Mouse (Mus musculus) embryonic facial prominence, embryonic 10.5 days (tissue): ENCODE data around the gene Nfu1. TPM values are rescaled to one million over a fixed set of nuclear protein-coding genes. Genes with fewer than 3 reads are reported as not detected.
A peak's percentile ranks its signal among the peaks of the same experiment; 100 is the strongest.
"Not testable (repeated sequence)": the region's sequence is repeated elsewhere in the genome, so short reads cannot be mapped to it uniquely, and the experiment has no call there.

Source experiments
- DNase-seq: peaks from one replicate; pipeline ENCODE4 v3.0.0-alpha.2; 2017; ENCODE audit warnings: low spot score
- H3K27ac ChIP-seq: fragments of 300-500 bp; sonication (generic); replicated peaks from 2 replicates; pipeline ENCODE4 v1.5.1; 2016; ENCODE audit warnings: mild to moderate bottlenecking
- H3K27me3 ChIP-seq: fragments of 300-500 bp; sonication (generic); replicated peaks from 2 replicates; pipeline ENCODE4 v1.6.1; 2016; ENCODE audit warnings: low read depth, mild to moderate bottlenecking; ENCODE audit not compliant: poor library complexity, severe bottlenecking
- H3K36me3 ChIP-seq: fragments of 300-500 bp; sonication (generic); replicated peaks from 2 replicates; pipeline ENCODE4 v1.6.1; 2016; ENCODE audit warnings: mild to moderate bottlenecking, moderate library complexity
- H3K4me1 ChIP-seq: fragments of 300-500 bp; sonication (generic); 2 replicates; pipeline ENCODE4 v1.6.1; 2016
- H3K4me3 ChIP-seq: fragments of 300-500 bp; sonication (generic); 2 replicates; pipeline ENCODE4 v1.5.1; 2016; ENCODE audit warnings: mild to moderate bottlenecking, moderate library complexity
- H3K9me3 ChIP-seq: fragments of 300-500 bp; sonication (generic); 2 replicates; pipeline ENCODE4 v1.6.1; 2016; ENCODE audit warnings: mild to moderate bottlenecking
- WGBS: fragments of 180-500 bp; shearing (Covaris S2); methylation state at CpG from one replicate; pipeline ENCODE4 v1.1.7; 2016; 5-methylcytosine and 5-hydroxymethylcytosine counted together
- polyA plus RNA-seq: library from polyadenylated mRNA; unstranded; fragments of >200 nt; fragmentation: Nextera tagmentation; extraction: Ambion mirVana; gene quantifications from 2 replicates; pipeline ENCODE4 v1.2.1, GENCODE M21; 2016

Gene Nfu1
- polyA plus RNA-seq, 1 experiment from 2014 or later: 103 TPM

DNA sequence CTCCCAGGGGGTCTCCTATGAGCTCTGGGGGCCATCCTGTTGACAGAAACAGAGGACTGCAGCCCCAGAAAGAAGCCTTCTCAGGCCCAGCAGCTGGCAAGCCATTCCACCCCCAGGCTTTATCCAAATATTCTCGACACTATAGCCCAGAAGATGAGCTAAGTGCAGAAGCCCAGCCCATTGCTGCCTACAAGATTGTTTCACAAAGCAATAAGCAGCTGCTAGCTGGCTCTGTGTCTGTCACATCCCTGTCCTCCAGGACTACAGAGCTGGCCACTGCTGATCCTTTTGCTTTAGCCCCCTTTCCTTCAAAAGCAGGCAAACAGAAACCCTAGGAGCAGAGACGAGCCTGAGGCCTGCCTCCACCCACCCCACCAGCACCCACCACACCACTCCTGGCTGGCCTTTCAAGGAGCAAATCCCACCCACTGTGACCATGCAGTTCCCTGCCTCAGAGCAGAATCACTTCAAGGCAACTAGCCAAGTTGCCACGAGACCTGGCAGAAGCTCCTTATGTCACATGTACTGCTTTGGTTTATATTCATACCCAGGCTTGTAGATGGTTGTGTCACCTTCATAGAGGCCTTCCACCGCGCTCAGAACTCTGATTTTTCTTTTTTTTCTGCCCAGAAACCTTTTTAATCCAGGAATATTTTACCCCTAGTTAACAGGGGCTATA lies 12.3 kb upstream of the Nfu1 start:
- H3K27me3 ChIP-seq: no peaks in the 10 kb centered on the region
- no peaks in the 10 kb centered on the region for H3K9me3 ChIP-seq
- H3K4me1 ChIP-seq: no peaks in the 10 kb centered on the region
- H3K27ac ChIP-seq: no peak overlapping the region
- H3K4me3 ChIP-seq: no peak overlapping the region
- no peak for DNase-seq
- peaks cover 29% of the 10 kb centered on the region for H3K36me3 ChIP-seq
- WGBS: 88% methylated on average over 5 of the region's 5 CpGs

GRCm38 (mm10) chr6:86997360-86997759 lies 11.7 kb upstream of the Nfu1 start:
- Histone ChIP-seq H3K36me3 (peaks cover 29% of the 10 kb centered on the region), H3K4me3 (no peak overlapping the region), H3K9me3 (no peaks in the 10 kb centered on the region), H3K4me1 (no peaks in the 10 kb centered on the region), H3K27me3 (no peaks in the 10 kb centered on the region), H3K27ac (no peak overlapping the region)
- no peak for DNase-seq
- 96% methylated on average over 6 of the region's 6 CpGs for WGBS

DNA sequence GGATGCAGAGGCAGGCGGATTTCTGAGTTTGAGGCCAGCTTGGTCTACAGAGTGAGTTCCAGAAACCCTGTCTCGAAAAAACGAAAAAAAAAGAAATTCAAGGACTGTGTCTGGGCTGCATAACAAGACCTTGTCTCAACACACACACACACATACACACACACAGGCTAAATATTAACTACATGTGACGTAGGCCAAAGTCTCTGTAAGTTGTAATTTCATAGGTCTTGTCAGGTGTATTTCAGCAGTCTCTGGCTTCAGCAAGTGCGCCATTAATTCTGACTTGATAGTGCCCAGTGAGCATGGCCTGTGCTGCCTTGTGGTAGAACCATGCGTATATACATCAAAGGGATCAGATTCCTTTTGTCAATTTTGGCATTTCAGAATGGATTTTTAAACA lies 7.0 kb upstream of the Nfu1 start:
- H3K36me3 ChIP-seq: peaks cover 16% of the 10 kb centered on the region
- H3K27ac ChIP-seq: no peak overlapping the region
- no peaks in the 10 kb centered on the region for H3K27me3 ChIP-seq
- DNase-seq: no peak
- WGBS: 92% methylated on average over 6 of the region's 6 CpGs
- no peaks in the 10 kb centered on the region for H3K9me3 ChIP-seq
- no peak overlapping the region for H3K4me3 ChIP-seq
- H3K4me1 ChIP-seq: no peaks in the 10 kb centered on the region

DNA sequence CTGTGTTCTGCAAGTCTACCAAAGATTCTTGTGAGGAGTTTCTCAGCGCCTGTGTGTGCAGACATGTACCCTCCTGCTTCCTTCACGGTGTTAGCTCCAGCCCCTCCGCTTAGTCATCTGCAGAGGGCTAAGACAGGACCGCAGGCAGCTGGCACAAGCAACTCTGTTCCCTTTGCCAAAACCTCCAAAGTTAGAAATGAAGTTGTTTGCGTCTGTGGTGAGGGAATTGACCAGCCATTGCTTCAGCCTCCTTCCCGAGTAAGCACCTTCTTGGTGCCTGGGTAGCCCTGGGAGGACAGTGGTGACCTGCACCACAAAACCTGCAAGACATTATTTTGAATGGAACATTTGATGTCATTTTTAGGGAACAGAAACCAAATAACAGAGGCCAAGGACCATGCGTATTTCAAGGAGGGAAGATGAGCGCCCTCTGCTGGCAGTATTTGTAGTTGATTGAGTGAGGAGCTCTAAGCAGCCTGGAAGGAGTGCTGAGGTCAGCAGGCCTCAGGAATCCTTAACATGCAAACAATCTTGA lies 6.4 kb upstream of the Nfu1 start:
- WGBS: 55% methylated on average over 8 of the region's 8 CpGs
- no peak overlapping the region for H3K4me3 ChIP-seq
- DNase-seq: peak; percentile 79
- H3K9me3 ChIP-seq: no peaks in the 10 kb centered on the region
- H3K4me1 ChIP-seq: no peaks in the 10 kb centered on the region
- peaks cover 10% of the 10 kb centered on the region for H3K36me3 ChIP-seq
- H3K27ac ChIP-seq: 0 out of 2 replicates have a peak overlapping the region, but pooled peaks have one; percentile 44
- H3K27me3 ChIP-seq: no peaks in the 10 kb centered on the region

GRCm38 (mm10) chr6:87004099-87004498 lies 4.9 kb upstream of the Nfu1 start:
- WGBS: 80% methylated on average over 2 of the region's 2 CpGs
- Histone ChIP-seq H3K27ac (no peak overlapping the region), H3K4me3 (no peak overlapping the region), H3K9me3 (no peaks in the 10 kb centered on the region), H3K4me1 (peaks cover under 1% of the 10 kb centered on the region; the same call in 1 of the 2 replicates), H3K27me3 (no peaks in the 10 kb centered on the region), H3K36me3 (no peaks in the 10 kb centered on the region; the same call in 1 of the 2 replicates)
- DNase-seq: no peak

GRCm38 (mm10) chr6:87005577-87005976 lies 3.5 kb upstream of the Nfu1 start:
- DNase-seq: no peak
- Histone ChIP-seq H3K9me3 (no peaks in the 10 kb centered on the region), H3K27me3 (no peaks in the 10 kb centered on the region), H3K27ac (no peak overlapping the region), H3K4me3 (no peak overlapping the region), H3K4me1 (peaks cover 13% of the 10 kb centered on the region), H3K36me3 (no peaks in the 10 kb centered on the region)

GRCm38 (mm10) chr6:87009692-87010328 lies 774 bp downstream of the Nfu1 start:
- Histone ChIP-seq H3K4me3 (peak overlapping the region; percentile 96), H3K4me1 (peaks cover 16% of the 10 kb centered on the region), H3K27ac (peak overlapping the region; percentile 95), H3K9me3 (no peaks in the 10 kb centered on the region), H3K36me3 (peaks cover 20% of the 10 kb centered on the region), H3K27me3 (no peaks in the 10 kb centered on the region)
- WGBS: under 1% methylated on average over 36 of the region's 36 CpGs
- peak; percentile 95 for DNase-seq

DNA sequence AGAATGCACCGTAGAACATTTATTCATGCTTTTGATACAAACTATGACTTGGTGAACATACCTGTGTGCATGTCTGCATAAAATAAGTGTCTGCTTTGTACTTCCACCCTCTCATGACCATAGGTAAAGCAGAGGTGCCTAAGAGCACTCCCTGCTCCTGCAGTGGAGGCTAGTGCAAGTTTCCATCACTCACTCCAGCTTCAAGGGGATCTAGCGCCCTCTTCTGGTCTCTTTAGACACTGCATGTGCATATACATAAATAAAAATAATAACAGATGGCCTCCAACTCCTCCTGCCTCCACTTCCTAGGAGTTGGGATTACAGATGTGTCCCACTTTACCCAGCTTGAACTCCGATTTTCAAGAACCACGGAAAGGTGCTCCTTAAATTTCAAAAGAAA lies 7.9 kb downstream of the Nfu1 start:
- H3K4me3 ChIP-seq: no peak overlapping the region

GRCm38 (mm10) chr6:87018874-87019273 lies 9.8 kb downstream of the Nfu1 start:
- DNase-seq: no peak
- Histone ChIP-seq H3K27ac (no peak overlapping the region), H3K27me3 (no peaks in the 10 kb centered on the region), H3K9me3 (peaks cover 6% of the 10 kb centered on the region), H3K4me3 (no peak overlapping the region), H3K36me3 (peaks cover 91% of the 10 kb centered on the region), H3K4me1 (no peaks in the 10 kb centered on the region)
- 94% methylated on average over 8 of the region's 8 CpGs for WGBS

More for the DNA sequence above, 7.9 kb downstream of the Nfu1 start:
- no peaks in the 10 kb centered on the region for H3K4me1 ChIP-seq
- no peak overlapping the region for H3K27ac ChIP-seq
- peaks cover 6% of the 10 kb centered on the region for H3K9me3 ChIP-seq
- WGBS: 66% methylated on average over 4 of the region's 4 CpGs
- peaks cover 85% of the 10 kb centered on the region for H3K36me3 ChIP-seq
- H3K27me3 ChIP-seq: no peaks in the 10 kb centered on the region
- DNase-seq: peak; percentile 44

GRCm38 (mm10) chr6:87021791-87022190 lies 12.8 kb downstream of the Nfu1 start:
- Histone ChIP-seq H3K27ac (no peak overlapping the region), H3K4me1 (no peaks in the 10 kb centered on the region), H3K36me3 (peaks cover 95% of the 10 kb centered on the region), H3K9me3 (peaks cover 6% of the 10 kb centered on the region), H3K27me3 (no peaks in the 10 kb centered on the region), H3K4me3 (no peak overlapping the region)
- no peak for DNase-seq
- 96% methylated on average over 12 of the region's 12 CpGs for WGBS

DNA sequence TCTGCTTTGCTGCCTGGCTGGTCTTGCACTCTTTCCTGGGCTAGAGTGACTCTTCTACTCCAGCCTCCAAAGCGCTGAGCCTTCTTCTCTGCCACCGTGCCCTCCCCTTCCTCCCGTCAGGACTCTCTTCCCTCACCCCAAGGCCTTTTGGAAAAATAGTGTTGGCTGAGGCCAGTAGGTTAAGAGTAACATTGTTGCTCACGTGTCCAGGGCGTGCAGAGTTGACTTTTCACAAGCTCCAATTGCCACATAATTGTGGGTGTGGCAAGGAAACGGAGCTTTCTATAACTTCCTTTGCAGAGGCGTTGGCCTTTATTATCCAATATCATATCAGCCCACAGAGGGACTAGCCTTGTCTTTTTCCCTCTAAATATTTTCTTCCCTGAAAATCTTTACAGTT lies 17.9 kb downstream of the Nfu1 start:
- DNase-seq: no peak
- Histone ChIP-seq H3K36me3 (peaks cover 84% of the 10 kb centered on the region), H3K27ac (no peak overlapping the region), H3K9me3 (no peaks in the 10 kb centered on the region), H3K4me3 (no peak overlapping the region), H3K4me1 (no peaks in the 10 kb centered on the region), H3K27me3 (no peaks in the 10 kb centered on the region)
- WGBS: 88% methylated on average over 7 of the region's 7 CpGs

DNA sequence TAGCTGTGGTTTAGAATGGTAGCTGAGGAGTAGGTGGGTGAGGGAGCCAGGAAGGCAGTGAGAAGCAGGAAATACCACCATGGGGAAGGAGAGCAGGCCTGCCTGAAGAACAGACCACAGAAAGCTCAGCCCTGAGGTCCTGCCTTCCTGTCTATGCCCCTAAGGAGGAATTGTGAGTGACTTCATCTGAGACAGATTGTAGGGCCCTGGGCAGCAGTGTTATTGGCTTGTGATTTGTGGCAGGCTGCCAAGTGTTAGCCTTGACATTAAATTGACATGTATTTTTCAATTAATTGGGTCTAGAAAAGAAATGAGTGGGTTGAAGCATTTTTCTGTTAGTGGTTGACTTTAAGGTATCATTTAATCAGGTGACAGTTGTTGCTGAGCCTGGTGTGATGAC lies 19.8 kb downstream of the Nfu1 start:
- H3K27ac ChIP-seq: no peak overlapping the region
- no peak overlapping the region for H3K4me3 ChIP-seq
- H3K9me3 ChIP-seq: no peaks in the 10 kb centered on the region
- no peaks in the 10 kb centered on the region for H3K27me3 ChIP-seq
- peaks cover 68% of the 10 kb centered on the region for H3K36me3 ChIP-seq
- DNase-seq: no peak
- no peaks in the 10 kb centered on the region for H3K4me1 ChIP-seq

GRCm38 (mm10) chr6:87031310-87031709 lies 22.3 kb downstream of the Nfu1 start:
- H3K4me1 ChIP-seq, DNase-seq, H3K27ac ChIP-seq, H3K4me3 ChIP-seq, H3K9me3 ChIP-seq, H3K27me3 ChIP-seq: not testable (repeated sequence)
- peaks cover 44% of the 10 kb centered on the region for H3K36me3 ChIP-seq
- 92% methylated on average over 7 of the region's 7 CpGs for WGBS
